Mouse (Mus musculus): Measurements from ENCODE around the gene Hsd17b3. TPM values are rescaled to one million over a fixed set of nuclear protein-coding genes. Genes with fewer than 3 reads are reported as not detected.
"Not testable (repeated sequence)": the region's sequence is repeated elsewhere in the genome, so short reads cannot be mapped to it uniquely, and the experiment has no call there.

Hsd17b3 gene
- polyA plus RNA-seq, 1 experiment from 2014 or later, result not detected

GRCm38 (mm10) chr13:64081012-64081919 lies 7.8 kb downstream of the Hsd17b3 start:
- peaks cover 12% of the 10 kb centered on the region for H3K4me1 ChIP-seq
- no peaks in the 10 kb centered on the region for H3K36me3 ChIP-seq
- peak overlapping the region; percentile 9; the same call in 1 of the 2 replicates for H3K4me2 ChIP-seq (replicated peaks)
- peak; percentile 68 for ATAC-seq (replicated peaks)
- H3K9ac ChIP-seq (replicated peaks), result peak overlapping the region; percentile 22; the same call in 1 of the 2 replicates
- WGBS, result 13% methylated on average over 16 of the region's 16 CpGs
- H3K4me3 ChIP-seq, result no peak overlapping the region
- H3K27me3 ChIP-seq, result no peaks in the 10 kb centered on the region
- H3K27ac ChIP-seq (replicated peaks), result peak overlapping the region; percentile 29
- no peaks in the 10 kb centered on the region for H3K9me3 ChIP-seq

DNA sequence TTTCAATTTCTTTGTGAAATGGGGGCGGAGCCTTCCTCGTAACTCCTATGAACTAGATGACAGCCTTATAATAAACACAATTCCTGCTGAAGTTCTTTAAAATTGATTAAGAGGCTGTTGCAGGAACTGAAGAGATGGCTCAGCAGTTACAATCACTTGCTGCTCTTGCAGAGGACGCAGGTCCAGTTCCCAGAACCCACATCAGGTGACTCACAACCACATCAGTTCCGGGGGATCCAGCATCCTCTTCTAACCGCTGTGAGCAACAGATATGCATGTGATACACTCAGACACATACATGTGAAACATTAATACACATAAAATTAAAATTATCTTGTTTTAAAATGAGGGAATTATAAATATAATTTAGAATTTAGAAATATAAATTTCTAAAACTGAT lies 11.4 kb downstream of the Hsd17b3 start:
- no peak overlapping the region for H3K4me2 ChIP-seq (replicated peaks)
- ATAC-seq (replicated peaks), result no peak
- H3K4me3 ChIP-seq, result no peak overlapping the region
- H3K27ac ChIP-seq (replicated peaks), result no peak overlapping the region
- H3K27me3 ChIP-seq, result no peaks in the 10 kb centered on the region
- WGBS, result 88% methylated on average over 5 of the region's 5 CpGs
- no peaks in the 10 kb centered on the region for H3K9me3 ChIP-seq
- H3K4me1 ChIP-seq, result peaks cover 12% of the 10 kb centered on the region
- H3K36me3 ChIP-seq, result no peaks in the 10 kb centered on the region
- no peak overlapping the region for H3K9ac ChIP-seq (replicated peaks)

- Histone ChIP-seq H3K36me3 (no peaks in the 10 kb centered on the region), H3K27me3 (no peaks in the 10 kb centered on the region), H3K4me2 (replicated peaks) (no peak overlapping the region), H3K27ac (replicated peaks) (no peak overlapping the region), H3K9ac (replicated peaks) (no peak overlapping the region), H3K9me3 (no peaks in the 10 kb centered on the region), H3K4me1 (peaks cover 2% of the 10 kb centered on the region), H3K4me3 (no peak overlapping the region)
- 90% methylated on average over 4 of the region's 4 CpGs for WGBS
- ATAC-seq (replicated peaks), result no peak
Observed at GRCm38 (mm10) chr13:64076074-64076473, 13.0 kb downstream of the Hsd17b3 start.

DNA sequence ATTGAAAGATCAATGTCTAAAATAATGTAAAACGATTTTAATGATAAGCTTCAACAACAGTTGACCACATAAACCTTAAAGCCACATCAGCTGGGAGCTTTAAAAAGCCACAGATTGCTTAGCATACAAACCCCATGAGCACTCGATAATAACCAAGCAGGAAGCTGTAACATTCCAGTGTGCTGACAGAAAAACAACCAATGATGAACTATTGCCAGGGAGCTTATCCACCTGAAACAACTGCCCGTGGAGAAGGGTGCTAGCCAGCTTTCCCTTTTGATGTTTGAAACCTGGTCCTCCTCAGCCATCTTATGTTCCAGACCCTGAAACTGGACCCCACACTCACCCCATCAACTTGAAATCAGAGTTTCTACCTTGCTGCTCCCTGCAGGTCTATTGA lies 22.4 kb downstream of the Hsd17b3 start:
- H3K9me3 ChIP-seq, result no peaks in the 10 kb centered on the region
- H3K27ac ChIP-seq (replicated peaks), result no peak overlapping the region
- H3K27me3 ChIP-seq, result no peaks in the 10 kb centered on the region
- H3K36me3 ChIP-seq, result no peaks in the 10 kb centered on the region
- no peak for ATAC-seq (replicated peaks)
- no peaks in the 10 kb centered on the region for H3K4me1 ChIP-seq
- H3K4me3 ChIP-seq, result no peak overlapping the region
- 74% methylated on average over 3 of the region's 3 CpGs for WGBS
- no peak overlapping the region for H3K9ac ChIP-seq (replicated peaks)
- no peak overlapping the region for H3K4me2 ChIP-seq (replicated peaks)

GRCm38 (mm10) chr13:64064276-64064675 lies 24.8 kb downstream of the Hsd17b3 start:
- Histone ChIP-seq H3K36me3 (no peaks in the 10 kb centered on the region), H3K4me3 (no peak overlapping the region), H3K27ac (replicated peaks) (no peak overlapping the region), H3K27me3 (no peaks in the 10 kb centered on the region), H3K9ac (replicated peaks) (no peak overlapping the region), H3K4me2 (replicated peaks) (no peak overlapping the region), H3K4me1 (no peaks in the 10 kb centered on the region), H3K9me3 (no peaks in the 10 kb centered on the region)
- ATAC-seq (replicated peaks), result no peak

DNA sequence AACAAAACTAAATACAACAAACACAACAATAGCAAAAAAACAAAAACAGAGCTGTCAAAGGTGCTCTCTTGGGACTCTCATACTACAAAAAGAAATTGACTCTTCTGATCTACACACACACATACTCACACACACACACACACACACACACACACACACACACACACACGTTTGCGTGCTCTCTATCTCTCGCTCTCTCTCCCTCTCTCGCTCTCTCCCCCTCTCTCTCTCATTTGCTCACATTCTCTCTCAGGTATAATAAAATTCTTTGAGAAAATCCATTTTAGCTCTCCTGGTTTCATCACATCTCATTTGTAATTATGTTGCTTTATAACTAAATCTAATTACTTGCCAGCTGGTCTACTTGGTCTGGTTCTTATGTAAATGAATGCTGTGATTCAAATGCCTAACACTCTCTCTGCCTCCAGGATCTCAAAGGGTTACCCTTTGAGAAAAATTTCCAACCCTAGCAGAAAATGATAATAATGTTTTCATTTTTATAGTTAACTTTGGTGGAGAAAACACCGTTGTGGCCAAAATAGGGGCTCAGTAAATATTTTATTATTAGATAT lies 28.0 kb downstream of the Hsd17b3 start:
- H3K4me2 ChIP-seq (replicated peaks), result no peak overlapping the region
- no peaks in the 10 kb centered on the region for H3K4me1 ChIP-seq
- no peaks in the 10 kb centered on the region for H3K27me3 ChIP-seq
- no peak overlapping the region for H3K27ac ChIP-seq (replicated peaks)
- no peak overlapping the region for H3K4me3 ChIP-seq
- 72% methylated on average over 5 of the region's 5 CpGs for WGBS
- H3K9me3 ChIP-seq, result no peaks in the 10 kb centered on the region
- no peaks in the 10 kb centered on the region for H3K36me3 ChIP-seq
- no peak overlapping the region for H3K9ac ChIP-seq (replicated peaks)
- ATAC-seq (replicated peaks), result no peak

DNA sequence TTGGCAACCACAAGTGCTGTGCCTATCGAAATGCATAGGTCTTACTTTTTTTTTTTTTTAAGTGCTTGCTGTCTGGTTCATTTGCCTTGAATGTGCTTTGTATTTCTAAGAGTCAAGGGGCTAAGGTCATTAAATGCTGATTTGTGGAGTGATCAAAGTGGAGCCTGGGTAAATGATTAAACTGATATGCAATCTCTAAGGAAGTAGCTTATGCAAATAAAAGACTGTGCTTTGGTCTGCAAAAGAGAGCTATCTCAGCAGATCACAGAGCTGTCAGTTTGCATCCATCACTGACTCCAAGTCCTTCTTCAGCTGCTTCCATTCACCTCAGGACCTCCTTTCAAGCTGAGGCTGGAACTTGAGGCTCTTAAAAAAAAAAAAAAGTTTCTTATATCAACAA lies 35.1 kb downstream of the Hsd17b3 start:
- 63% methylated on average over 1 of the region's 1 CpGs for WGBS
- no peak overlapping the region for H3K9ac ChIP-seq (replicated peaks)
- H3K4me1 ChIP-seq, result no peaks in the 10 kb centered on the region

DNA sequence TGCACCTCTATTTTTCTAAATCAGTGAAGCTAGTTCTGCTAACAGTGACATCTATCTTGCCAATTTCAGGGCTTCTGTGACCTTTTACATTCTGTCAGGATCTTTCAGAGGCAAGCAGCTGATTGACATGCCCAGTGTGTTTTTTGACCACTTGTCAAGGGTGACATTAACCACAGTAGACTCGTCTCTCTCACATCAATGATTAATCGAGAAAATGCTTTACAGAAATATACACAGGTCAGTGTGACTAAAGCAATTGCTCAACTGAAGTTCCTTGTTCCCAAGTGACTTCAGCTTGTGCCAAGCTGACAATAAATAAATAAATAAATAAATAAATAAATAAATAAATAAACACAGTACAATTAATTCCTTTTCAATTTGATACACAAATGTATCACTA lies 36.7 kb downstream of the Hsd17b3 start:
- H3K4me3 ChIP-seq; ATAC-seq (replicated peaks); H3K9me3 ChIP-seq; H3K27me3 ChIP-seq; H3K36me3 ChIP-seq; H3K4me2 ChIP-seq (replicated peaks); H3K27ac ChIP-seq (replicated peaks); H3K4me1 ChIP-seq; H3K9ac ChIP-seq (replicated peaks): not testable (repeated sequence)
- whole genome bisulfite sequencing, result 88% methylated on average over 2 of the region's 2 CpGs

More for the DNA sequence above, 35.1 kb downstream of the Hsd17b3 start:
- Histone ChIP-seq H3K4me3 (no peak overlapping the region), H3K9me3 (0 out of 2 replicates have a peak, but pooled peaks cover 5% of the 10 kb centered on the region), H3K4me2 (replicated peaks) (no peak overlapping the region), H3K36me3 (no peaks in the 10 kb centered on the region), H3K27me3 (no peaks in the 10 kb centered on the region), H3K27ac (replicated peaks) (no peak overlapping the region)
- ATAC-seq (replicated peaks), result no peak

DNA sequence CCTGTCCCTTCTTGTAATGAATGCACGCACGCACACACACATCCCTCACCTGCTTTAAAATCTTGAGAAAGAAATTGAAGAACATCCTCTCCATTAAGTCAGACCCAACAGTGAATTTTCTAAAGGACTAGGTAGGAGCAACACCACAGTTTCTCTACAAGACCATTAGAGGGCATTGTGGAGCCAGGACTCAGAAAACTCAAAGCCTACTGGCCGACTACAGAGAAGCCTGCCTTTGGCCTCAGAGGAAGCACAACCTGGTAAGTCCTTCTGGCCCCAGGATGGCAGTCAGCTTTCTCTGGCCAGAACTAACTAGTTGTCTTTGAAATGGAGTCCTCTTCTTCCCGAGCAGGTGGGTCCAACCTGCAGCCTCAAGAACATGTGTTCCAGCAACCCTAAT lies 38.1 kb downstream of the Hsd17b3 start:
- Histone ChIP-seq H3K9ac (replicated peaks) (no peak overlapping the region), H3K9me3 (0 out of 2 replicates have a peak, but pooled peaks cover 5% of the 10 kb centered on the region), H3K4me2 (replicated peaks) (no peak overlapping the region), H3K4me1 (no peaks in the 10 kb centered on the region), H3K4me3 (no peak overlapping the region), H3K36me3 (no peaks in the 10 kb centered on the region), H3K27ac (replicated peaks) (no peak overlapping the region), H3K27me3 (no peaks in the 10 kb centered on the region)
- 65% methylated on average over 4 of the region's 4 CpGs for WGBS
- ATAC-seq (replicated peaks), result no peak

- H3K4me1 ChIP-seq, result no peaks in the 10 kb centered on the region
- H3K4me2 ChIP-seq (replicated peaks), result no peak overlapping the region
- H3K9me3 ChIP-seq, result 0 out of 2 replicates have a peak, but pooled peaks cover 5% of the 10 kb centered on the region
- no peaks in the 10 kb centered on the region for H3K27me3 ChIP-seq
- no peak for ATAC-seq (replicated peaks)
- no peak overlapping the region for H3K4me3 ChIP-seq
- H3K36me3 ChIP-seq, result no peaks in the 10 kb centered on the region
- H3K9ac ChIP-seq (replicated peaks), result no peak overlapping the region
- H3K27ac ChIP-seq (replicated peaks), result no peak overlapping the region
Observed at GRCm38 (mm10) chr13:64049535-64049934, 39.5 kb downstream of the Hsd17b3 start.

- Histone ChIP-seq H3K4me3 (no peak overlapping the region), H3K9me3 (0 out of 2 replicates have a peak, but pooled peaks cover 5% of the 10 kb centered on the region), H3K4me1 (no peaks in the 10 kb centered on the region), H3K9ac (replicated peaks) (no peak overlapping the region), H3K27me3 (no peaks in the 10 kb centered on the region), H3K27ac (replicated peaks) (no peak overlapping the region), H3K36me3 (no peaks in the 10 kb centered on the region), H3K4me2 (replicated peaks) (no peak overlapping the region)
- ATAC-seq (replicated peaks), result no peak
- 95% methylated on average over 2 of the region's 2 CpGs for WGBS
Observed at GRCm38 (mm10) chr13:64048467-64048866, 40.6 kb downstream of the Hsd17b3 start.

DNA sequence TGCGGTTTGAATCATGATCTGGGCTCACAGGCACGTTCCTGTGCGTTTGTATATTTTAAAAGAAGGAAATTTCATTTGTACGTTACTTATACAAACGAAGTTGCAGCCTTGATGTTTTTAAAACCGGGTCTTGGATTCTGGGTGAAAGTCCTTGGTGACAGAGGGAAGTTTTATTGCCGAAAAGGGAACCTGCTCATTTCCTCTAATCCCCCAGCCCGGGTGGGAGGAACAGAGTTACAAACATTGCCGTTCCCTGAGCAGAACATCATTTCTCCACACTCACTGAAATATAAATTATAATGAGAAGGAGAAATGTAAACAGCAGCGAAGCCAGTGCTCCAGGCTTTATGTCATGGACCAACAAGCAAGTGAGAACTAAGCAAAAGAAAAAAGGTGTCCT lies 49.1 kb downstream of the Hsd17b3 start:
- Histone ChIP-seq H3K4me3 (no peak overlapping the region), H3K36me3 (no peaks in the 10 kb centered on the region), H3K27me3 (peaks cover 6% of the 10 kb centered on the region; the same call in 1 of the 2 replicates), H3K4me2 (replicated peaks) (no peak overlapping the region), H3K9ac (replicated peaks) (no peak overlapping the region), H3K9me3 (no peaks in the 10 kb centered on the region), H3K27ac (replicated peaks) (no peak overlapping the region), H3K4me1 (no peaks in the 10 kb centered on the region)
- ATAC-seq (replicated peaks), result no peak
- 86% methylated on average over 10 of the region's 10 CpGs for WGBS

Measured in forebrain, embryonic 15.5 days (tissue).